Mouse (Mus musculus) thymus, postnatal 36 days (tissue): ENCODE measurements around the gene Pxn.
A peak's percentile ranks its signal among the peaks of the same experiment; 100 is the strongest.

Experiments
- DNase-seq, 2 experiments: peaks; one replicate each; pipeline ENCODE4 v3.0.0; 2022; ENCODE audit warnings: mixed read lengths in 2 of 2

Pxn gene

DNA sequence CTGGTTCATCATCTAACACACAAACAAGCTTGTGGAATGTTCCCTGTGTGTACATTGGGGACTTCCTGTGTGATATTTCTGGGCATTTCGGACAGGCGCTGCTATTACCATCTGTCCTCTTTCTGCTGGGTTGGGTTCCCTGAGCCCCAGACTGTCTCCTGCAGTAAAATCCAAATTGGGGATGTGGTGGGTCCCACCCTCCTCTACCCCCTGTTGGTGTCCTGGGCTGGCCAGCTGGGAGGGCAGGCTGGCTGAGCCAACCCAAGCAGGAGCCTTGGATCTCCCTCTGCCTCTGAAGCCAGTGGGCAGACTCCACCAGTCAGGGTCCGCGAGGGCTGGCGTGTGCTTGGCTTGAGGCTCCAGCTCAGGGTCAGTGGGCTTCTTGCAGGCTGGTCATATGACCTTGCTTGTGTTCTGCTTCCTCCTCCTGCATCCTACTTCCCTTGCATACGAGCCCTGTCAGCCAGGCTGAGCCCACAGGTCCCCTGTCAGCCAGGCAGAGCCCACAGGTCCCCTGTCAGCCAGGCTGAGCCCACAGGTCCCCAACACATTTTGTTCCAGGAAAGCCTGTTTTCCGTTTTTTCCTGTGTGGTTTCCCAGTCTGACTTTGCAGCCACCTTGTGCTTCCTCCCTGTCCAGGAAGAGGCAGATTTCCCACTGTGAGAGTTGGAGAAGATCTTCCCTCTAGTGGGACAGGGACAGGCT, 23.4 kb downstream of the Pxn start:
- no peak for DNase-seq

GRCm38 (mm10) chr5:115530447-115530809, 24.0 kb downstream of the Pxn start:
- DNase-seq, result peak; percentile 61 to 77

GRCm38 (mm10) chr5:115531671-115532270, 25.3 kb downstream of the Pxn start:
- no peak for DNase-seq

DNA sequence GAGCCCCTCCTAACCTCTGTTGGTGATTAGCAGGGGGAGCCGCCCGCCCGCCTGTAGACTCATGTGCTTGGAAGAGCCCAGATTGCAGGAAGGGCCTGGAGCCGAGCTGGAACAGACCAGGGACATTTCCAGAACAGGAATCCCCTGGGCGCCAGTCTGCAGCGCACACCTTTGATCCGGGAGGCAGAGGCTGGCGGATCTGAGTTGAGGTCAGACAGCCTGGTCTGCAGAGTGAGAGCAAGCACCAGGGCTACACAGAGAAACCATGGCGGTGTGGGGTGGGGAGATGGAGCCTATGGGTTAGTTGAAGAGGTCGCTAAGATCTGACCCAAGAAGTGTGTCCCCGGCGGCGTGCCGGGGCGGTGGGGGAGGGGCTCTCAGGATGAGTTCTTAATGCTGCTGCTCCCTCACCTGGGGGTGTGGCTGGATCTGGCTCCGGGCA, 27.8 kb downstream of the Pxn start:
- peak in 1 of 2 experiments; percentile 55 for DNase-seq

DNA sequence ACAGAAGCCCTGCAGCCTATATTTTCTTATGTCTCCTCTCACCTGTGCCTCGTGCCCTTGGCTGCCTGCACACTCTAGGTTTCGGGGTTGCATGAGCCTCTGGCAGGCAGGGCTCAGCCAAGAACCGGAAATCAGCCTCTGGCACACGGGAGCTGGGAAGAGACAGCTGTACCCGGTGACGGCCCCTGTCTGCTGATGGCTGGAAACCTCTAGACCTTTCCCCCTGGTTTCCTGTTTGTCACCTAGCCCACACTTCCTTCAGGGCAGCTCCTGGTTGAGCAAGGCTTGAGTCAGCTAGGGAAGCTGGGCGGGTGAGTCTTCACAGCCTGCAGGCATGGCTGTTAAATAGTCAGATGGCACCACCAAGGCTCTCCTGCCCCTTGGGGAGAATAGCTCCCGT, 28.4 kb downstream of the Pxn start:
- peak; percentile 46 to 63 for DNase-seq

DNA sequence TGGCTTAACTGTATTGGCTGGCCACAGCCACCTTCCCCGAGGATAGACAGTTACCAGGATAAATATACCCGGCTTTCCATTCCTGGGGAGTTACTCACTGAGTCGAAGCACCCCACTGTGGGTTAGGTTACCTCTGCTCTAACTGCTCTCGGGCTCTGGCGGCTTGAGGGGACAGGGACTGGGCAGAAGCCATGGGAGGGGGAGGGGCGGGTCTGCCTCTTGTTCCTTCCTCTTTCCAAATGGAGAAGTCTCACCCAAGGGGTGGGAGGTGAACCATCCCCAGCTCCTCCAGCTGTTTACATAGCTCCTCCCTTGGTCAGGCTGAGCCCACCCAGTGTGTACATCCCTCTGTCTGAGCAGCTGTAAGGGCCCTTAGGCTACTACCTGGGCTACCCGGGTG, 29.2 kb downstream of the Pxn start:
- DNase-seq, result no peak

- no peak for DNase-seq
These were observed 31.7 kb downstream of the Pxn start for GRCm38 (mm10) chr5:115538017-115538692.

DNA sequence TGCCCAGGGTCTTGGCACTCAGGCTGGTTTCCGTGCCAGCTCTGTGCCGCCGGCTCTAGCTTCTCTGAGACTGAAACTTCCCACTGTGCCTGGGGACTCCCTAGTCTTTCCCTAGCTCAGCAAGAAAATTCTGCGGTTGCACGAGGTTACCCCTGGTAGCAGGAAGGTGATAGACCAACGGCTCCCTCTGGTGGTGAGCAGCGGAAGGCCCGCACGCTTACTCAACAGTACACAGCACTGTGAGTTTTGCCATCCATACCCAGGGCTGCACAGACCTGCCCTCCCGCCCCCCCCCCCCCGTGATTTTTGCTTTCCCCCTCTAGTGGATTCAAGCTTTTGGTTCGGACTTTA, 32.2 kb downstream of the Pxn start:
- peak; percentile 88 to 92 for DNase-seq

- peak in 1 of 2 experiments; percentile 47 for DNase-seq
These were observed 36.3 kb downstream of the Pxn start for GRCm38 (mm10) chr5:115542635-115543384.

GRCm38 (mm10) chr5:115543509-115544253, 37.2 kb downstream of the Pxn start:
- DNase-seq, result no peak

DNA sequence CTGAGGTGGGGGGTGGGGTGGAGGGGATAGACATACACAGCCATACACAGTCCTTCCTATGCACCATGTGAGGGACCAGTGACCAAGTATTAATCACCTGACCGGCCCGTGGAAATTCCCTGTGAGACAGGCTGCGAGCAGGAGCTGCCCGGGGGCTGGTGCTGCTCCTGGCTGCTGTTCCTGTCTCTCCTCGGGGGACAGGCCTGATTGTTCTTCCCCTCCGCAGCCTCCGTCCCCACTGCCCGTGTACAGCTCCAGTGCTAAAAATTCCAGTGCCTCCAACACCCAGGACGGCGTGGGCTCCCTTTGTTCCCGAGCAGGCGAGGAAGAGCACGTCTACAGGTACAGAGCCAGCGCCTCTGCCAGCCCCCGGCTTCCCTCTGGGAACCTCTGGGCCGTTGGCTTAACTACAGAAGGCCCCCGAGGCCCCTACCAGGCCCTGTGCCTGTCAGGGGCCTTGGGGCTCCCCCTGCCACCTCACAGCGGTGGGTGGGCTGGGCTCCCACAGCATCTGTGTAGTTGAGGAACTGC, 38.2 kb downstream of the Pxn start:
- no peak for DNase-seq

DNA sequence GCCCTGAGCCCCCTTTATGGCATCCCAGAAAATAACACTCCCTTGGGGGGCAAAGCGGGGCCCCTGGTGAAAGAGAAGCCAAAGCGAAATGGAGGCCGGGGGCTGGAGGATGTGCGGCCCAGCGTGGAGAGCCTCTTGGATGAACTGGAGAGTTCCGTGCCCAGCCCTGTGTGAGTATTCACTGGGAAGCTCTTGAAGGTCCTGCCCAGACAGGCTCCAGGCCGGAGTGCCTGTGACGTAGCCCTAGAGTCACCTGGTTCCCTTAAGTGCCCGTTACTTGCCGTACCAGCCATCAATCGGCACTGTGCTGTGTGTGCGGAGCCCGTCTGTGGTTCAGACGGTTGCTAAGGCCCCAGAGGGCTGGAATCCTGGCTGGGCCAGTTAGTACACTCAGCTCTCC, 39.2 kb downstream of the Pxn start:
- no peak for DNase-seq

- DNase-seq, result no peak
These were observed 40.1 kb downstream of the Pxn start for GRCm38 (mm10) chr5:115546536-115546935.

DNA sequence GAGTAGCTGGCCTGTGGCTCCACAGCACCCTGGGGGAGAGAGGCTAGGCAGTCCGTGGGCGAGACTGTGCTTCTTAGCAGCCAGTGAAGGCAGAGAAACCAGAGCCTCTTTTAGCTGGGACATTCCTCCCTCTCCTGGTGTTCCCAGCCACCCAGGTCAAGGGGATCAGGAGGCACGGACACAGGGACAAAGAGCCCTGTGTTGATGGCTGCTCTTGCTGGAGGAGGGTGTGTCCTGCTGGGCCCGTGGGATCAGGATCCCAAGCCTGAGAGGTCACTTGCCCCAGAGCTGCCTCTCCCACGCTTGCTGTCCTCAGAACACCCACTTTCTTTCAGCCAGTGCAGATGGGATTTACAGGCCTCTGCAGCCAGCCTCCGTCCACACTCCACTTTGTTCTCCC, 40.5 kb downstream of the Pxn start:
- DNase-seq, result no peak

- DNase-seq, result no peak
These were observed 40.9 kb downstream of the Pxn start for GRCm38 (mm10) chr5:115547421-115547820.

DNA sequence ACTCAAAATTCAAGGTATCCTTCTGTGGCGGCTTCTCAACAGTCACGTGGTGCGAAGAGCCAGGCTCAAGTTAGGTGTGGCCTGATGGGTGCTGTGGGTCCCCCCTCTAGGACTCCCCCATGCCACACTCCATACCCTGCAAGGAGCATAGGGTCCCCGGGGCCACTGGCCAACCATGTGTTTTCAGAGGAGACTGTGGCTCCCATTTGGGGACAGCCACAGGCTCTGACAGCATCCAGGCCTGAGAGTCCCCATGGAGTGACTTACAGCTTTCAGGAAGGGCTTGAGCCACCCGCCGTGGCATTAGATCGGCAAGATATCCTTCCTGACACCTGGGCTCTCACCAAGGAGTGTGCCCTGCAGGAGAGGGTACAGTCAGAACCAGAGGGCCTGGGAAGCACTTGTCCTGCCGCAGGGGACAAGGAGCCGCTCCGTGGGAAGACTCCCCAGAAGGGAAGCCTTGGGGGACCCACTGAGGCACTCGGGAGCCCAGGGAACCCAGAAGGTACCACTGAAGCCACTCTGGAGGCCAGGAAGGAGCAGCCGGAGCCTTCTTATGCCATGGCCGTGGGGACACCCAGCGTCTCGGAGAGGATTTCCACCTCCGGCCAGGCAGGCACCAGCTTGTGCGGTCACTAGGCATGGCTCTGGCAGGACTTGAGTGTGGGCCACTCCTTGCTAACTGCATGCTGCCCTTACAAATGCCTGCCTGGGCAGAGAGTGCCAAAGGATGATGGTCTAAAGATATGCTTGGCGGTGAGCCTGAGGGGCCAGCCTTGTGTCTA, 42.2 kb downstream of the Pxn start:
- no peak for DNase-seq

GRCm38 (mm10) chr5:115550482-115551005, 44.1 kb downstream of the Pxn start:
- DNase-seq, result no peak

GRCm38 (mm10) chr5:115551386-115551785, 44.9 kb downstream of the Pxn start:
- no peak for DNase-seq

- DNase-seq, result no peak
These were observed 45.3 kb downstream of the Pxn start for GRCm38 (mm10) chr5:115551799-115552198.

DNA sequence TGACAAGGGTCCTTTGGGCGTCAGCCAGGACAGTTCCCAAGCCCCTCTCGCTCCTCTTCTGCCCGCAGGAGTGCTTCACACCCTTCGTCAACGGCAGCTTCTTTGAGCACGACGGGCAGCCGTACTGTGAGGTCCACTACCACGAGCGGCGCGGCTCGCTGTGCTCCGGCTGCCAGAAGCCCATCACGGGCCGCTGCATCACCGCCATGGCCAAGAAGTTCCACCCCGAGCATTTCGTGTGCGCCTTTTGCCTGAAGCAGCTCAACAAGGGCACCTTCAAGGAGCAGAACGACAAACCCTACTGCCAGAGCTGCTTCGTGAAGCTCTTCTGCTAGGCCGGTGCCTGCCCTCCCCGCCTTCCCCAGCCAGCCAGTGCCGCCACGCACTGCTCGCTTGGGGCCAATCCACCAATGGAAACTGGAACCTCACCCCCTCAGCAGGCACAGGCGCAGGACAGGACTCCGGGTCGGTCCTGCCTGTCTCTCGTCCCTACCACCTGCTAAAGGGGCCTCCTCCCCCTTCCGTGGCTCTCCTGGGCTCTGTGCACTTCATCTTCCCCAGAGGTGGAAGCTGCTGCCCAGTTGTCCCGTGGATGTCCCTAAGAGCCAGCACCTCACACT, 47.4 kb downstream of the Pxn start:
- DNase-seq, result no peak
